Mouse (Mus musculus) CH12.LX (cell line): Measurements from ENCODE around the gene Baz2b. TPM values are rescaled to one million over a fixed set of nuclear protein-coding genes. Genes with fewer than 3 reads are reported as not detected.

Experiments used
- DNase-seq: peaks from one replicate; pipeline ENCODE4 v3.0.0-alpha.2; 2013; ENCODE audit errors: extremely low read depth
- H3K27ac ChIP-seq: 2 replicates; pipeline ENCODE4 v1.5.1; 2012; ENCODE audit warnings: low read depth, mild to moderate bottlenecking, control low read depth, moderate library complexity; ENCODE audit not compliant: insufficient read depth
- H3K27me3 ChIP-seq: replicated peaks from 2 replicates; pipeline ENCODE3; 2012; ENCODE audit warnings: inconsistent platforms
- H3K36me3 ChIP-seq, 2 experiments: replicated peaks in 1 of 2; 2 replicates each; pipeline versions ENCODE3 to v1.6.1; 2012; ENCODE audit warnings: inconsistent platforms in 1 of 2, low read length in 1 of 2, mild to moderate bottlenecking in 1 of 2, mixed read lengths in 1 of 2, moderate library complexity in 1 of 2; ENCODE audit not compliant: control insufficient read depth in 1 of 2, insufficient read depth in 1 of 2
- H3K4me1 ChIP-seq, 2 experiments: 2 replicates each; pipeline ENCODE4 v1.6.1; 2012; ENCODE audit warnings: inconsistent platforms in 1 of 2, moderate library complexity in 1 of 2; ENCODE audit not compliant: insufficient read depth in 2 of 2, control insufficient read depth in 1 of 2
- H3K4me2 ChIP-seq: 2 replicates; pipeline ENCODE4 v1.6.1; 2012; ENCODE audit warnings: low read depth, mild to moderate bottlenecking, control low read depth; ENCODE audit not compliant: poor library complexity, insufficient read depth, severe bottlenecking
- H3K4me3 ChIP-seq, 3 experiments: fragments of 150-350 bp in 1 of 3; sonication (generic) in 1 of 3; replicated peaks in 1 of 3; 2 replicates each; pipeline versions ENCODE3 to v1.5.1; 2011 to 2012; ENCODE audit warnings: low read depth in 2 of 3, low read length in 2 of 3, mild to moderate bottlenecking in 2 of 3, moderate library complexity in 2 of 3, control low read depth in 1 of 3, improper control_type of control experiment in 1 of 3, inconsistent platforms in 1 of 3, mixed read lengths in 1 of 3; ENCODE audit not compliant: poor library complexity in 1 of 3
- H3K79me2 ChIP-seq: replicated peaks from 2 replicates; pipeline ENCODE4 v1.6.1; 2012; ENCODE audit warnings: mild to moderate bottlenecking, moderate library complexity; ENCODE audit not compliant: control insufficient read depth, poor library complexity, insufficient read depth, severe bottlenecking; ENCODE audit errors: extremely low read depth
- H3K9ac ChIP-seq: 2 replicates; pipeline ENCODE4 v1.6.1; 2012; ENCODE audit warnings: low read depth, mild to moderate bottlenecking, control low read depth, moderate library complexity; ENCODE audit not compliant: insufficient read depth
- H3K9me3 ChIP-seq: replicated peaks from 2 replicates; pipeline ENCODE3; 2012; ENCODE audit warnings: low read length, inconsistent platforms, mixed read lengths
- BHLHE40 ChIP-seq: IDR thresholded peaks from 2 replicates; pipeline ENCODE4 v1.6.1; 2011; ENCODE audit warnings: mild to moderate bottlenecking, low read depth, low read length, improper control_type of control experiment
- CHD1 ChIP-seq: IDR thresholded peaks from 2 replicates; pipeline ENCODE4 v1.6.1; 2012; ENCODE audit warnings: low read depth, low read length, improper control_type of control experiment, inconsistent platforms
- CHD2 ChIP-seq: IDR thresholded peaks from 2 replicates; pipeline ENCODE4 v1.6.1; 2011; ENCODE audit warnings: low read length, improper control_type of control experiment
- CTCF ChIP-seq, 2 experiments: IDR thresholded peaks in 1 of 2; conservative IDR thresholded peaks in 1 of 2; 2 replicates each; pipeline ENCODE4 v1.5.1; 2011 to 2012; ENCODE audit warnings: low read depth in 2 of 2, low read length in 2 of 2, improper control_type of control experiment in 1 of 2, inconsistent platforms in 1 of 2, mild to moderate bottlenecking in 1 of 2, moderate library complexity in 1 of 2
- E2F4 ChIP-seq: IDR thresholded peaks from 2 replicates; pipeline ENCODE4 v1.6.1; 2011; ENCODE audit warnings: low read depth, low read length, improper control_type of control experiment; ENCODE audit not compliant: insufficient replicate concordance
- ELF1 ChIP-seq: IDR thresholded peaks from 2 replicates; pipeline ENCODE4 v1.6.1; 2014; ENCODE audit warnings: low read depth, mild to moderate bottlenecking, inconsistent platforms, low read length, improper control_type of control experiment
- EP300 ChIP-seq: IDR thresholded peaks from 2 replicates; pipeline ENCODE4 v1.6.1; 2011; ENCODE audit warnings: low read length, improper control_type of control experiment
- ETS1 ChIP-seq: conservative IDR thresholded peaks from 2 replicates; pipeline ENCODE4 v1.6.1; 2012; ENCODE audit warnings: low read depth, mild to moderate bottlenecking, inconsistent platforms, low read length, improper control_type of control experiment, moderate library complexity
- HCFC1 ChIP-seq: IDR thresholded peaks from 2 replicates; pipeline ENCODE4 v1.6.1; 2012; ENCODE audit warnings: low read depth, mild to moderate bottlenecking, inconsistent platforms, low read length, improper control_type of control experiment
- IRF4 ChIP-seq: IDR thresholded peaks from 2 replicates; pipeline ENCODE4 v1.6.1; 2014; ENCODE audit warnings: low read depth, mild to moderate bottlenecking, inconsistent platforms, low read length, improper control_type of control experiment
- JUND ChIP-seq: conservative IDR thresholded peaks from 2 replicates; pipeline ENCODE4 v1.6.1; 2011; ENCODE audit warnings: low read depth, low read length, improper control_type of control experiment
- KAT2A ChIP-seq: IDR thresholded peaks from 2 replicates; pipeline ENCODE4 v1.6.1; 2012; ENCODE audit warnings: low read length, improper control_type of control experiment, inconsistent platforms; ENCODE audit not compliant: insufficient replicate concordance
- MAFK ChIP-seq: IDR thresholded peaks from 2 replicates; pipeline ENCODE4 v1.6.1; 2011; ENCODE audit warnings: low read length, improper control_type of control experiment; ENCODE audit not compliant: insufficient replicate concordance
- MAX ChIP-seq: IDR thresholded peaks from 2 replicates; pipeline ENCODE4 v1.6.1; 2011; ENCODE audit warnings: low read length, improper control_type of control experiment
- MAZ ChIP-seq: IDR thresholded peaks from 2 replicates; pipeline ENCODE4 v1.6.1; 2012; ENCODE audit warnings: low read depth, mild to moderate bottlenecking, inconsistent platforms, low read length, improper control_type of control experiment, moderate library complexity
- MEF2A ChIP-seq: IDR thresholded peaks from 2 replicates; pipeline ENCODE4 v1.6.1; 2014; ENCODE audit warnings: low read depth, mild to moderate bottlenecking, inconsistent platforms, low read length, improper control_type of control experiment, borderline replicate concordance
- MXI1 ChIP-seq: IDR thresholded peaks from 2 replicates; pipeline ENCODE4 v1.6.1; 2011; ENCODE audit warnings: mild to moderate bottlenecking, low read depth, low read length, improper control_type of control experiment
- MYC ChIP-seq: IDR thresholded peaks from 2 replicates; pipeline ENCODE4 v1.6.1; 2011; ENCODE audit warnings: low read depth, mild to moderate bottlenecking, improper control_type of control experiment, low read length
- NRF1 ChIP-seq: IDR thresholded peaks from 2 replicates; pipeline ENCODE4 v1.6.1; 2014; ENCODE audit warnings: low read depth, mild to moderate bottlenecking, inconsistent platforms, low read length, improper control_type of control experiment, moderate library complexity
- POLR2A ChIP-seq: IDR thresholded peaks from 2 replicates; pipeline ENCODE4 v1.6.1; 2011; ENCODE audit warnings: low read depth, mild to moderate bottlenecking, improper control_type of control experiment, low read length
- POLR2AphosphoS2 ChIP-seq: IDR thresholded peaks from 2 replicates; pipeline ENCODE4 v1.6.1; 2011; ENCODE audit warnings: low read depth, low read length, improper control_type of control experiment
- RCOR1 ChIP-seq: conservative IDR thresholded peaks from 2 replicates; pipeline ENCODE4 v1.6.1; 2012; ENCODE audit warnings: low read depth, mild to moderate bottlenecking, inconsistent platforms, low read length, improper control_type of control experiment
- SIN3A ChIP-seq: IDR thresholded peaks from 2 replicates; pipeline ENCODE4 v1.6.1; 2012; ENCODE audit warnings: low read length, improper control_type of control experiment, inconsistent platforms
- SMC3 ChIP-seq: IDR thresholded peaks from 2 replicates; pipeline ENCODE4 v1.6.1; 2011; ENCODE audit warnings: low read depth, low read length, improper control_type of control experiment
- TCF12 ChIP-seq: IDR thresholded peaks from 2 replicates; pipeline ENCODE4 v1.6.1; 2014; ENCODE audit warnings: low read depth, mild to moderate bottlenecking, inconsistent platforms, low read length, improper control_type of control experiment
- USF1 ChIP-seq: IDR thresholded peaks from 2 replicates; pipeline ENCODE4 v1.6.1; 2014; ENCODE audit warnings: low read depth, mild to moderate bottlenecking, inconsistent platforms, low read length, improper control_type of control experiment
- USF2 ChIP-seq: conservative IDR thresholded peaks from 2 replicates; pipeline ENCODE4 v1.6.1; 2011; ENCODE audit warnings: low read depth, low read length, improper control_type of control experiment
- ZKSCAN1 ChIP-seq: IDR thresholded peaks from 2 replicates; pipeline ENCODE4 v1.6.1; 2012; ENCODE audit warnings: low read depth, inconsistent platforms, low read length, improper control_type of control experiment, borderline replicate concordance
- ZNF384 ChIP-seq: IDR thresholded peaks from 2 replicates; pipeline ENCODE4 v1.6.1; 2012; ENCODE audit warnings: low read depth, low read length, improper control_type of control experiment, inconsistent platforms
- dilution Hi-C: fragments of 300-500 bp; cut with MboI; formaldehyde crosslinking; loops from 2 replicates; pipeline ENCODE4 v1.14.3; 2020; ENCODE audit warnings: low sequenced_read_pairs; ENCODE audit not compliant: extremely low pct_unique_long_range_greater_than_20kb, extremely low pct_ligation_motif_present
- in situ Hi-C: fragments of 300-500 bp; cut with MboI; formaldehyde crosslinking; loops from 3 replicates; pipeline ENCODE4 v1.14.3; 2019; ENCODE audit warnings: low sequenced_read_pairs, low pct_ligation_motif_present, low pct_unique_long_range_greater_than_20kb, mixed read lengths
- polyA plus RNA-seq: library from polyadenylated mRNA; unstranded; fragments of >175 nt; gene quantifications from 2 replicates; pipeline ENCODE4 v1.2.1, GENCODE M21; 2012; ENCODE audit warnings: low read depth; ENCODE audit not compliant: insufficient read length
- total RNA-seq, 2 experiments: library from RNA; depleted of rRNA; stranded (reverse); fragments of 300-350 nt in 1 of 2; fragments of >200 nt in 1 of 2; gene quantifications; 2 replicates each; pipeline ENCODE4 v1.2.3; 2012 to 2014

Baz2b gene
- total and polyA plus RNA-seq, 3 experiments = 17.3 to 36.3 (median 31.9) TPM

GRCm38 (mm10) chr2:60122188-60122587 lies 87.5 kb downstream of the Baz2b start:
- Histone ChIP-seq H3K9me3 (no peaks in the 10 kb centered on the region), H3K4me2 (no peak overlapping the region), H3K36me3 (no peaks in the 10 kb centered on the region), H3K4me1 (peaks cover 4 to 43% of the 10 kb centered on the region in 2 experiments), H3K27me3 (no peaks in the 10 kb centered on the region), H3K79me2 (peaks cover 22% of the 10 kb centered on the region), H3K27ac (no peak overlapping the region), H3K9ac (no peak overlapping the region), H3K4me3 (no peak overlapping the region)
- in situ Hi-C loops = no loop called here
- TF ChIP-seq POLR2A (no peak), CHD1 (no peak), ETS1 (no peak), IRF4 (no peak), ZKSCAN1 (no peak), SMC3 (no peak), MXI1 (no peak), RCOR1 (no peak), POLR2AphosphoS2 (no peak), NRF1 (no peak), BHLHE40 (no peak), MAFK (no peak)
- dilution Hi-C loops = no loop called here
- no peak for DNase-seq

GRCm38 (mm10) chr2:60120681-60121080 lies 89.0 kb downstream of the Baz2b start:
- Histone ChIP-seq H3K9me3 (no peaks in the 10 kb centered on the region), H3K4me1 (peaks cover 7 to 48% of the 10 kb centered on the region in 2 experiments), H3K79me2 (peaks cover 28% of the 10 kb centered on the region), H3K27me3 (no peaks in the 10 kb centered on the region), H3K4me2 (no peak overlapping the region), H3K36me3 (peaks cover 0 to 6% of the 10 kb centered on the region in 2 experiments), H3K9ac (no peak overlapping the region), H3K27ac (no peak overlapping the region), H3K4me3 (no peak overlapping the region)
- no peak for DNase-seq
- in situ Hi-C loops = no loop called here
- TF ChIP-seq POLR2AphosphoS2 (no peak), ELF1 (no peak), CTCF (conservative IDR thresholded peaks at IDR 0.05 in 1 of 2, IDR thresholded peaks at IDR 0.05 in 1 of 2; ENCODE audit: low read depth in 2 of 2, low read length in 2 of 2) (no peak), SIN3A (no peak), EP300 (no peak), MEF2A (no peak), KAT2A (no peak), IRF4 (no peak), USF2 (no peak), BHLHE40 (no peak), HCFC1 (no peak), TCF12 (no peak), MAZ (no peak), JUND (no peak), MAX (no peak), ZNF384 (no peak), E2F4 (no peak), MYC (no peak), USF1 (no peak), CHD2 (no peak)
- dilution Hi-C loops = no loop called here
